Mouse (Mus musculus): ENCODE data around the gene Fabp3. TPM values are rescaled to one million over a fixed set of nuclear protein-coding genes. Genes with fewer than 3 reads are reported as not detected.

Fabp3 gene
- polyA plus RNA-seq, 1 experiment: 2.6 TPM

- WGBS: 84% methylated on average over 3 of the region's 3 CpGs
These were observed 18.6 kb upstream of the Fabp3 start for GRCm38 (mm10) chr4:130289824-130290223.

GRCm38 (mm10) chr4:130292271-130292670 is 16.1 kb upstream of the Fabp3 start:
- WGBS: under 1% methylated on average over 4 of the region's 4 CpGs

More at GRCm38 (mm10) chr4:130289824-130290223, 18.6 kb upstream of the Fabp3 start:
- no peak for DNase-seq (ENCODE audit: low read depth, low spot score)

DNA sequence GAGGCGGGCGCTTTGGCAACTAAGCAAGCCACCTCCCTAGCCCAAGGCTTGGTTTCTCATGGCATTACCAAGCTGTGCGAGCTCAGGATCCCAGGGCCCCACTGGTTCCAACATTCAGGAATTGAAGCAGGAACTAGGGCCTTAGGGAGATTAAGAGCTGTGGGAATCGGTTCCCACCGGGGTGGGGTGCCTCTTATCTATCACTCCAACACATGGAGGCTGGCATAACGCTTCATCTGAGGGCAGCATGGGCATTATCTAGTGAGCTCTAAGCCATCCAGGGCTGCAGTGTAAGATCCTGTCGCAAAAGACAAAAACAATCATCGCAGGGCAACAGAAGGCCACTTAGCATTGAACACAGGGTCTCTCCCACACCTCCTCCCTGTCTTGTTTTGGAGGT is 13.9 kb upstream of the Fabp3 start:
- WGBS: 86% methylated on average over 8 of the region's 8 CpGs

More at GRCm38 (mm10) chr4:130292271-130292670, 16.1 kb upstream of the Fabp3 start:
- peak; percentile 85 for DNase-seq (ENCODE audit: low read depth, low spot score)

DNA sequence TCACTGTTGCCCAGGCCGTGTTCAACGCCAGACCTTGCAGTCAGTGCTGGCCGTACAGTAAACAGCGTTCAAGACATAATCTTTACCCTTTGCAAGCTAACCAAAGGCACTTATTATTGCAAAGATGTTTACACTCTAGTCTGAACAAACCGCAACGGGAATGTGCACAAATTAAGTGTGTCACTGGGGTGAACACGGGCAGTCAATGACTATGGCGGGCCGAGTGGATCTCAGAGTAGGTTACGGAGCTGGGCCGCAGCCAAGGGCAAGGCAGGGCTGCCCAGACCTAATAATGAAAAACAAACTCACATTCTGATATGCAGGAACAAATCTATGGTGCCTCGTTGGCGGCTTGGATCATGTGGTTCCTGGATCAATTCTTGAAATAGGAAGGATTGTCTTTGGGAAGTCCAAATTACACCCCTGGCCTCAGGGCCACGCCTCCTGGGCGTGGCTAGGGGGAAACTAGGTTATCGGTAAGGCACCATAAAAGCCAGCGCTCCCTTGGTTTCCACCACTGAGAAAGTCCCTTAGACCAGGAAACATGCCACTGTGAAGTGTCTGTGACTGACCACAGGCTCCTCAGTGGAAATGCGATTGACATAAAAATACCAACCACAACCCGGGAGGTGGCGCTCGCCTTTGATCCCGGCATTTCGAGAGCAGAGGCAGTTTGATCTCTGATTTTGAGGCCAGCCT is 13.2 kb upstream of the Fabp3 start:
- 21% methylated on average over 23 of the region's 23 CpGs for WGBS
- peak; percentile 65 for DNase-seq (ENCODE audit: low read depth, low spot score)

More for the DNA sequence above, 13.9 kb upstream of the Fabp3 start:
- no peak for DNase-seq (ENCODE audit: low read depth, low spot score)

- 92% methylated on average over 13 of the region's 13 CpGs for WGBS
- no peak for DNase-seq (ENCODE audit: low read depth, low spot score)
These were observed 12.0 kb upstream of the Fabp3 start for GRCm38 (mm10) chr4:130296243-130296965.

DNA sequence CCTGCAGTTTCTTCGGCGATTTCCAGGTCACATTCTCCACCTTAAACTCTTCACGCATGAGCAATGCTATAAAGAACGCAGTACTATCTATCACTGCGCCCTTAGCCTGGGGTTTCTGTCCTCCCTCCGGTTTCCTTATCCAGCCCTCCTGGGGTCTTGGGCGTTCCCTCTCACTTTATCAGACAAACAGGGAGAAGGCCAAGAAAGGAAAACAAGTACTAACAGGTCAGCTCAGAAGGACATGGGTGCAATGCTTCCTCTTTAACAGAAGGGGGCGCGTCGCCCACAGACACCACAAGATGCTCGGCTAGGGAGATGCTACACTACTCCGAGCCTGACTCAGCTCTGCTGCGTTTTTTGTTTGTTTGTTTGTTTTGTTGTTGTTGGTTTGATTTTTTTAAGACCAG is 11.3 kb upstream of the Fabp3 start:
- DNase-seq (ENCODE audit: low read depth, low spot score): no peak
- 30% methylated on average over 13 of the region's 13 CpGs for WGBS

DNA sequence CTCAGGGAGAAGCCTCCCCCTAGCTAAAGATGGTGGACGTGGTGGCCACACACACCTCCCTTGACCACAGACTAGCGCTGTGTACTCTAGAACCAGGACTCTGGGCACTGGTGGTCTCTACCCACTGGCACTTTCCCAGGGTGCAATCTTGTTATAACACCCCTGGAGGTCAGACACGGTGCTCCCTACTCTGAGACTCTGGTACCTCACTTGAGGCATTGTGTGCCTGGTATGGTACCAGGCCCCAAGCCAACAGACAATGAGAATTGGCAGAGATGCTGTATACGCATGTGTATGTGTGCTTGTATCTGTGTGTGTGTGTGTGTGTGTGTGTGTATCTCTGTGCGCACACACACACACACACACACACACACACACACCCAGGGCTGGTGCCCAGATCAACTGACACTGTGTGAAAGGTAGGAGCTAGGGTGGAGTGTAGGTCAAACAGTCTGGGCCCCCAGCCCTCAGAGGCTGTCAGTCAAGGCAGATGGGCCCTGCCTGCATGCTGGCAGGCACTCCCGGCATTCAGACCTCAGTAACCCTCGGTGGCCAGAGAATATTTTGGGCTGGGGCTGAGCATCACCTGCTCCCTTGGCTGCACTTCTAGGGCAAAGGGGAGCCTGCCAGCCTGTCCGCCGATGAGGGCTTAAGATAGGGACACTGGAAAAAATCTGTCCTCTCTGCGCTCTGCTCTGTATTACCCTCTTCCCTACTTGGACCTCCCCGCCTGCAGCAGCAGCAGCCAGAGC is 9.3 kb upstream of the Fabp3 start:
- 64% methylated on average over 11 of the region's 11 CpGs for WGBS
- DNase-seq (ENCODE audit: low read depth, low spot score): no peak

- no peak for DNase-seq (ENCODE audit: low read depth, low spot score)
- WGBS: 79% methylated on average over 8 of the region's 8 CpGs
These were observed 8.8 kb upstream of the Fabp3 start for GRCm38 (mm10) chr4:130299629-130300018.

- DNase-seq (ENCODE audit: low read depth, low spot score): no peak
- 32% methylated on average over 12 of the region's 12 CpGs for WGBS
These were observed 6.0 kb upstream of the Fabp3 start for GRCm38 (mm10) chr4:130302285-130302870.

- whole genome bisulfite sequencing: 58% methylated on average over 3 of the region's 3 CpGs
- no peak for DNase-seq (ENCODE audit: low read depth, low spot score)
These were observed 3.6 kb upstream of the Fabp3 start for GRCm38 (mm10) chr4:130304746-130305145.

- DNase-seq (ENCODE audit: low read depth, low spot score): no peak
- 67% methylated on average over 10 of the region's 10 CpGs for WGBS
These were observed 1.4 kb upstream of the Fabp3 start for GRCm38 (mm10) chr4:130306796-130307630.

- 1% methylated on average over 23 of the region's 23 CpGs for WGBS
- no peak for DNase-seq (ENCODE audit: low read depth, low spot score)
These were observed 554 bp upstream of the Fabp3 start for GRCm38 (mm10) chr4:130307851-130308230.

GRCm38 (mm10) chr4:130309254-130309653 is 859 bp downstream of the Fabp3 start:
- 81% methylated on average over 8 of the region's 8 CpGs for WGBS
- no peak for DNase-seq (ENCODE audit: low read depth, low spot score)

GRCm38 (mm10) chr4:130312526-130312925 is 4.1 kb downstream of the Fabp3 start:
- 78% methylated on average over 3 of the region's 3 CpGs for WGBS
- no peak for DNase-seq (ENCODE audit: low read depth, low spot score)

DNA sequence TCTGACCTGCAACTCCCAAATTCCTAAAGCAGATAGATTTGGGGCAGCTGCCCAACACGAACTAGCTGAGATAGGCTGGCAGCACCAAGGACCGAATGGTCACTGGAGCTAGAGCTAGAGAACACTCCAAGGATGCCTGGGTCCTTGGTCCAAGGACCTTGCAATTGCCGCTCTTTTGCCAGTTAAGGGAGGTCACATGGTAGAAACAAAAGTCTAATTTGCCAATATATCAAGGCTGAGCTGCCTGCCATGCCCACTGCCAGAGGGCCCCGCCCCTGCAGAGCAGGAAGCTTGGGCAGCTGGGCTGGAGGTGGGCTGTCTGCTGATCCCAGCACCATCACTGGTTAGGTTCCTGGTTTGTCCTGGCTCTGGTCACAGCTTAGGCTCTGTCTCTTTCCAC is 5.2 kb downstream of the Fabp3 start:
- WGBS: 86% methylated on average over 4 of the region's 4 CpGs

DNA sequence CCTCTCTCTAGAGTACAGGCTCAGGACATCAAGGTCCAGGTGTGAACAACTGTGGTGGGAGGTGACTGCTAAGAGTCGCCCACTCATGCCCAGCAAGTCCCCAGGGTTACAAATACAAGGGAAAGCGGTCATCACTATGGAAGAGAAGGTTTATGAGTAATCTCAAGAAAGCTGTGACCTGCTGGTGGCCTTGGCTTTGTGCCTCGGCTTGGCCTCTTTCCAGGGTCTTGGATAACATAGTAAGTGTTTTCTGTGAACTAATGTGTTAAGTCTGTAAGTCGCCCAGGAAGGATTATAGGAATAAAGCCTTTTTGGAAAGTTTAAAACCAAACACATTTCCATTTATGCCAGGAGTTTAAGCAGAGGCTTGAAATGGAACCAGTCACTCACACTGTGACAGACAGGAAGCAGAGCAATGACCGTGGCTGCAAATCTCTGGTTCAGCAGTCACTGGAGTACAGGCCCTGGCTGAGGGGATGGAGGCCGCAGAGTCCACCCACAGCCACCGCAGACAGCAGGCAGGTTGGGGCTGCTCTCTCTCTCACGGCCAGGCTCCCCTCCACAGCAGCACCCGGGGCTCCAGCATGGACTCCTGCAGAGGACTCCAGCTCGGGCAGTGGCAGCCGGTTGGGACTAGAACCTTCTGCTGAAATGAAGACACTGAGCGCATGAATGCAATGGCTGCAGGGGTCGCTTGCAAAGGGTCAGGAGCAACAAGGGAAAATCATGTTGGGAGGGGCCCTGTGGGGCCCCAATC is 7.6 kb downstream of the Fabp3 start:
- no peak for DNase-seq (ENCODE audit: low read depth, low spot score)
- 71% methylated on average over 13 of the region's 13 CpGs for WGBS

More for the DNA sequence above, 5.2 kb downstream of the Fabp3 start:
- no peak for DNase-seq (ENCODE audit: low read depth, low spot score)

GRCm38 (mm10) chr4:130316691-130317090 is 8.3 kb downstream of the Fabp3 start:
- no peak for DNase-seq (ENCODE audit: low read depth, low spot score)
- 87% methylated on average over 10 of the region's 10 CpGs for WGBS

- DNase-seq (ENCODE audit: low read depth, low spot score): no peak
- WGBS: 81% methylated on average over 3 of the region's 3 CpGs
These were observed 9.7 kb downstream of the Fabp3 start for GRCm38 (mm10) chr4:130318122-130318521.
